Mouse (Mus musculus) cortical plate, adult 2 months (tissue): ENCODE measurements at regions not wholly inside any gene's neighbourhood (a gene's known extent, or its start where the extent isn't known, plus 50 kb on each side); places are given as distances from the start of the nearest gene placed in this dataset.

ENCODE experiments used
- CTCF ChIP-seq: fragments of 200-500 bp; IDR thresholded peaks from 2 replicates; pipeline ENCODE4 v1.5.1; 2011; ENCODE audit warnings: mild to moderate bottlenecking, control low read depth, low read length; ENCODE audit not compliant: insufficient read depth; ENCODE audit errors: extremely low read depth
- POLR2A ChIP-seq: fragments of 200-500 bp; IDR thresholded peaks from 2 replicates; pipeline ENCODE4 v1.6.1; 2011; ENCODE audit warnings: mild to moderate bottlenecking, low read length, control low read depth; ENCODE audit not compliant: insufficient read depth; ENCODE audit errors: extremely low read depth

- TF ChIP-seq CTCF (no peak), POLR2A (no peak; the same call in 1 of the 2 replicates)
Measured at GRCm38 (mm10) chr5:111649012-111649411, 84.7 kb upstream of the Gm26897 start.
